Mouse (Mus musculus) ovary, postnatal 36 days (tissue): ENCODE measurements around the gene Vps41.

ENCODE experiments used
- DNase-seq: peaks from one replicate; pipeline ENCODE4 v3.0.0; 2022; ENCODE audit warnings: low spot score, mixed read lengths

Vps41 gene

DNA sequence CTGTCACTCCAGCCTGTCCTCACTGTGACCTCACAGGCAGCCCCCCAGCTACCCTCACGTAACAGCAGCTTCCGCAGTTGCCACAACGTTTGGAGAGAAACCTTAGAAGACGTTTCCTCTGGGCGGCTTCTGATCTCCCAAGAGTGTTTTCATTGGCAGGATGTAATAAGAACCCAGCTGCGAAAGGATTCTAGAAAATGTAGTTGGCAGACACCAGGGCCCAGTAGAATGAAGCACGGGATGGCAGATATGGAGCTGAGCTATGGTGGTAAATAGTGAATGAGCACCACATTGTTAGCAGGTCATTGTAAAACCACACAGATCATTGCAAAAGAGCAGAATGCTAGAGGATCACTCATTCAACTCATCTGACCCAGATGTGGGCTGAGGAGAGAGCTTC, 158.2 kb downstream of the Vps41 start:
- no peak for DNase-seq

- DNase-seq, result no peak
Measured at GRCm38 (mm10) chr13:18892910-18893309, 175.8 kb downstream of the Vps41 start.

GRCm38 (mm10) chr13:18896789-18897188, 179.7 kb downstream of the Vps41 start:
- no peak for DNase-seq

GRCm38 (mm10) chr13:18903623-18904022, 186.5 kb downstream of the Vps41 start:
- no peak for DNase-seq

DNA sequence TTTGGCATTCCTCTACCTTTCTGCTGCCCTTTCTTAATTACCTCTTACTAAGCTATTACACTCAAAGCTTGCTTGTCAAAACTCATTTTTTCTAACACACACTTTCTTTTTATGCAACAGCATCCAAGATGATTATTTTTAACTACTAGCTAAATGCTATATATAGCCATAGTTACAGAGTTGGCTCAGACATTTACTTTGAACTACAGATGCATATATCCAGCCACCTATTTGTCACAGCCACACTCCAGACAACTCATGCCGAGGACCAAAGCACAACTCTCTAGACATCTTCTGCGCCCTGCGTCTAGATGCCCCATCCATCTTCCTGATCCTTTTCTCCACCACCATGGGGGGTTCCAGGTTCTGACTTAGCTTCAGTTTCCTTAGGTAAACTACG, 197.7 kb downstream of the Vps41 start:
- no peak for DNase-seq
